Mouse (Mus musculus): ENCODE measurements at regions not wholly inside any gene's neighbourhood (a gene's known extent, or its start where the extent isn't known, plus 50 kb on each side); places are given as distances from the start of the nearest gene placed in this dataset.
A peak's percentile ranks its signal among the peaks of the same experiment; 100 is the strongest.

GRCm38 (mm10) chr19:15230129-15230927 lies 632.5 kb upstream of the Tle4 start:
- DNase-seq (ENCODE audit: extremely low spot score), result no peak

GRCm38 (mm10) chr19:15217387-15217786 lies 619.5 kb upstream of the Tle4 start:
- no peak for DNase-seq (ENCODE audit: extremely low spot score)

- DNase-seq (ENCODE audit: extremely low spot score), result no peak
Measured at GRCm38 (mm10) chr19:15214651-15215050, 616.8 kb upstream of the Tle4 start.

- DNase-seq (ENCODE audit: extremely low spot score), result no peak
Measured at GRCm38 (mm10) chr19:15212881-15213280, 615.0 kb upstream of the Tle4 start.

GRCm38 (mm10) chr19:15203039-15203438 lies 605.2 kb upstream of the Tle4 start:
- no peak for DNase-seq (ENCODE audit: extremely low spot score)

GRCm38 (mm10) chr19:15201262-15201661 lies 603.4 kb upstream of the Tle4 start:
- peak; percentile 7 for DNase-seq (ENCODE audit: extremely low spot score)

GRCm38 (mm10) chr19:15200792-15201191 lies 602.9 kb upstream of the Tle4 start:
- DNase-seq (ENCODE audit: extremely low spot score), result no peak

- no peak for DNase-seq (ENCODE audit: extremely low spot score)
Measured at GRCm38 (mm10) chr19:15200361-15200760, 602.5 kb upstream of the Tle4 start.

GRCm38 (mm10) chr19:15199692-15200091 lies 601.8 kb upstream of the Tle4 start:
- DNase-seq (ENCODE audit: extremely low spot score), result no peak

- DNase-seq (ENCODE audit: extremely low spot score), result no peak
Measured at GRCm38 (mm10) chr19:15175221-15175620, 577.4 kb upstream of the Tle4 start.

GRCm38 (mm10) chr19:15173301-15173700 lies 575.5 kb upstream of the Tle4 start:
- no peak for DNase-seq (ENCODE audit: extremely low spot score)

- DNase-seq (ENCODE audit: extremely low spot score), result no peak
Measured at GRCm38 (mm10) chr19:15167184-15167583, 569.3 kb upstream of the Tle4 start.

- no peak for DNase-seq (ENCODE audit: extremely low spot score)
Measured at GRCm38 (mm10) chr19:15160641-15161040, 562.8 kb upstream of the Tle4 start.

GRCm38 (mm10) chr19:15158653-15159052 lies 560.8 kb upstream of the Tle4 start:
- DNase-seq (ENCODE audit: extremely low spot score), result no peak

- no peak for DNase-seq (ENCODE audit: extremely low spot score)
Measured at GRCm38 (mm10) chr19:15158177-15158576, 560.3 kb upstream of the Tle4 start.

GRCm38 (mm10) chr19:15154693-15155092 lies 556.8 kb upstream of the Tle4 start:
- no peak for DNase-seq (ENCODE audit: extremely low spot score)

GRCm38 (mm10) chr19:15146325-15146724 lies 548.5 kb upstream of the Tle4 start:
- no peak for DNase-seq (ENCODE audit: extremely low spot score)

- no peak for DNase-seq (ENCODE audit: extremely low spot score)
Measured at GRCm38 (mm10) chr19:15127122-15127521, 529.3 kb upstream of the Tle4 start.

GRCm38 (mm10) chr19:15108441-15109026 lies 510.7 kb upstream of the Tle4 start:
- DNase-seq (ENCODE audit: extremely low spot score), result no peak

GRCm38 (mm10) chr19:15095054-15095453 lies 497.2 kb upstream of the Tle4 start:
- DNase-seq (ENCODE audit: extremely low spot score), result no peak

GRCm38 (mm10) chr19:15093534-15093933 lies 495.7 kb upstream of the Tle4 start:
- DNase-seq (ENCODE audit: extremely low spot score), result no peak

- DNase-seq (ENCODE audit: extremely low spot score), result no peak
Measured at GRCm38 (mm10) chr19:15080638-15081037, 482.8 kb upstream of the Tle4 start.

- DNase-seq (ENCODE audit: extremely low spot score), result no peak
Measured at GRCm38 (mm10) chr19:15057801-15058200, 459.9 kb upstream of the Tle4 start.

Measured in embryo, embryonic 9.5 days (tissue).